Mouse (Mus musculus) G1E (cell line): ENCODE measurements at regions not wholly inside any gene's neighbourhood (a gene's known extent, or its start where the extent isn't known, plus 50 kb on each side); places are given as distances from the start of the nearest gene placed in this dataset.

Experiments
- CTCF ChIP-seq: IDR thresholded peaks from 2 replicates; pipeline ENCODE4 v1.5.1; 2012; ENCODE audit warnings: low read depth, low read length, inconsistent platforms, mixed read lengths
- GATA1 ChIP-seq: IDR thresholded peaks from 2 replicates; pipeline ENCODE4 v1.6.1; 2012; ENCODE audit warnings: borderline replicate concordance, low read length, inconsistent platforms, mixed read lengths
- GATA2 ChIP-seq: IDR thresholded peaks from 2 replicates; pipeline ENCODE4 v1.6.1; 2012; ENCODE audit warnings: low read depth, low read length, inconsistent platforms, borderline replicate concordance
- POLR2AphosphoS5 ChIP-seq: IDR thresholded peaks from 2 replicates; pipeline ENCODE4 v1.6.1; 2012; ENCODE audit warnings: low read depth, low read length, inconsistent platforms; ENCODE audit not compliant: insufficient replicate concordance
- TAL1 ChIP-seq: conservative IDR thresholded peaks from 2 replicates; pipeline ENCODE4 v1.6.1; 2012; ENCODE audit warnings: low read depth, low read length, inconsistent platforms, mixed read lengths

- TF ChIP-seq CTCF (no peak), TAL1 (no peak), POLR2AphosphoS5 (no peak), GATA1 (no peak), GATA2 (no peak)
Observed at GRCm38 (mm10) chr14:24748497-24748862, 261.6 kb downstream of the Rps24 start.
